Mouse (Mus musculus) NIH3T3 (cell line): Measurements from ENCODE around the gene Clec3a.

Experiments used
- DNase-seq: peaks from one replicate; pipeline ENCODE4 v3.0.0-alpha.2; 2012; ENCODE audit warnings: low read depth

The Clec3a gene

DNA sequence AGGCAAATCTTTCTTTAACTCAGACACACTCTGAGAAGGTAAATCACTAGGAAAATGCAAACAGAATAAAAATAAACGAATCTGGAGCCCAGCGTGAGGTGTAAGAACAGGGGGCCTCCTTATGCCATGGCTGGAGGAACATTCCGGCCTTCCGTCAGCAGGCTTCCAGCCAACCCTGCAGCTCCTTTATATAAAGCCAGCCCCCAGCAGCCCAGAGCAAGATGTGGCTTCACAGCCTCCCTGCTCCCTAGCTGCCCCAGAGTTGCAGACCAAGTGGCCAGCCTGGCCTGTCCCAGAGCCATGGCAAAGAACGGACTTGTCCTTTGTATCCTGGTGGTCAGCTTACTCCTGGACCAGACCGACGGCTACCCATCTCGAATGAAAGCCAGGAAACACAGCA, at the start of gene Clec3a:
TSS of gene Clec3a (plus strand) at position 301 of the 400 bp plus-strand sequence.
- no peak for DNase-seq

DNA sequence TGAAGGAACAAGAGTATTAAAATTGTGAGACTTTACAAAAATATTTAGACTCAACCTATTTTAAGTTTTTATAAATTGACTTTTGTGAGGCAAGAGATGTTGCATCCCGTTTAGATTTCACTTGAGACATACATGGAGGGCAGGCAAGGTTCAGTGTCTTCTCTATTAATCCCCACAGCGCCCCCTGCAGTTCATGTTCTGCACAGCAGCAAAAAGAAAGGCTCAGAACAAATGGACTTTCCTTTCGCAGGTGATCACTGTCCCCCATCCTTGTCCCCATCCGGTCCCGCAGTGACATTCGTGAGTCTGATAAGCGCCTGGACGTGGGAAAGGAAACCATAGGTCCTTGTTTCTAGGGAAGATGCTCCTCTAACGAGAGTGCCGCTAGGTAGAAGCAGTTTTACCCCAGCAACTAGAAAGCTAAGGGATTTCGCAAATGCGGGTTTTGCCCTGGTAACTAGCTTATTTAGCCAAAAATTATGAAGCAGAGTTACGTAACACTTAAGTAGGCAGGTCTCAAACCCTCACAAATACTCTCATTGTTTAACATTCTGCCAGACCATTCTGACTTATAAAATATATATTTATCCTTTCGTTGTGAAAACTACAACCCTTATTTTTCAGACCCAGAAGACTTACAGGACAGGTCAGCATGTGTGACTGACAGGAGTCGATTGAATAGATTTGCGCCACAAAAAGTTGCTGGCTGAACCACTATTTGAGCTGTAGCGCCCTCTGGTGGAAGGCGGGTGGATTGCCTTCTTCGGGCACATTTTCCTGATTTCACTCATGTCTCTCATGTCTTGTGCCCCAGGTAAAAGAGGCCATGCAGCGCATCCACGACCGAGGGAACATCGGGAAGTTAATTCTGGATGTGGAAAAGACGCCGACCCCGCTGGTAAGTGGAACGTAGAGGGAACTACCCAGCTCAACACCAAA, 48.6 kb upstream of the Clec3a start:
- peak; percentile 64 for DNase-seq

DNA sequence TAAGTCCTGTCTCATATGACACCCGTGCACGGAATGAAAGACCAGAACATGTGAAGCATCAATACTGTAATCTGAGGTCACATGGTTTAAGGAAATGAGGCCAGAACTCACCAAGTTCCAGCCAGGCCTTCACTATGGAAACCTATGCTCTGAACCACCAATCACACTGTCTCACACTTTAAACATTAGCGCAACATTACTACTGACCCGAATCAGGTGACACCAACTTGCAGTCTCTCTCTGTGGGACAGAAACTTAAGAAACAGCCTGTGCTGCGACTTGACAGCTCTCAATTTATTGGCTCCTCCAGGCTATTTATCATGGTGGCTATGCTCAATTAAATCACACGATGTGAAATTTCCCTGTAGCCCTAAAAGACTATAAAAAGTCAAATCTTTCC, 43.5 kb upstream of the Clec3a start:
- no peak for DNase-seq

DNA sequence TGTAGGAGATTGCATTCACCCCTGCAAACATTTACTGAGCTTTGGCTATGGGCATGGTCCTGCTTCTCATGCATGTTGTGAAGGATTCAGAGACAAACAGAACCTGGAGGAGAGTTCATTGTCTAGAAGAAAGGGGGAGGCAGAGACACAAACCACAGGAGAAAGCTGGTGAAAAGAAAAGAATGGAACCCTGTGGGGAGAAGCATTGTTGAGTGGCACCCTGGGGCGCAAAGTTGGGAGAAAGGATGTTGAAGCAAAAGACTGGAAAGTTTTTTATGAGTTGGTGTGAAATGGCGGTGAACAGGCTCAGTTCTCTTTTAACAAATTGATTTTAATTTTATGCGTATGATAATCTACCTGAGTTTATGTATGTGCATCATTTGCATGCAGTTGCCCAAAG, 33.7 kb upstream of the Clec3a start:
- no peak for DNase-seq

DNA sequence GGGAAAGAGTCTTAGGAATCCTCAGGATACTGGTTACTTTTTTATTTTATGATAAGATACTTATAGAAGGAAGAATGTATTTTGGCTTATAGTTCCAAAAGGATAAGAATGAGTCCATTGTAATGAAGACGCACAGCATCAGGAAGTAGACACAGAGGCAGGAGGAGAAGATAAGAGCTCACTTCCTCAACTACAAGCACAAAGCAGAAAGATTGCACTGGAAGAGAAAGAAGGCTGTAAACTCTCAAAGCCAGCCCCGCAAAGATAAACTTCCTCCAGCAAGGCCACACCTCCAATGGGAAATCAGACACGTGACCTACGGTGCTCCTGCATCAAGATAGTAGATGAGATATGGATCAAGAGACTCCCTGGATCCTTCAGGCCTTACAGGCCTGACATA, 30.4 kb upstream of the Clec3a start:
- DNase-seq, result no peak

DNA sequence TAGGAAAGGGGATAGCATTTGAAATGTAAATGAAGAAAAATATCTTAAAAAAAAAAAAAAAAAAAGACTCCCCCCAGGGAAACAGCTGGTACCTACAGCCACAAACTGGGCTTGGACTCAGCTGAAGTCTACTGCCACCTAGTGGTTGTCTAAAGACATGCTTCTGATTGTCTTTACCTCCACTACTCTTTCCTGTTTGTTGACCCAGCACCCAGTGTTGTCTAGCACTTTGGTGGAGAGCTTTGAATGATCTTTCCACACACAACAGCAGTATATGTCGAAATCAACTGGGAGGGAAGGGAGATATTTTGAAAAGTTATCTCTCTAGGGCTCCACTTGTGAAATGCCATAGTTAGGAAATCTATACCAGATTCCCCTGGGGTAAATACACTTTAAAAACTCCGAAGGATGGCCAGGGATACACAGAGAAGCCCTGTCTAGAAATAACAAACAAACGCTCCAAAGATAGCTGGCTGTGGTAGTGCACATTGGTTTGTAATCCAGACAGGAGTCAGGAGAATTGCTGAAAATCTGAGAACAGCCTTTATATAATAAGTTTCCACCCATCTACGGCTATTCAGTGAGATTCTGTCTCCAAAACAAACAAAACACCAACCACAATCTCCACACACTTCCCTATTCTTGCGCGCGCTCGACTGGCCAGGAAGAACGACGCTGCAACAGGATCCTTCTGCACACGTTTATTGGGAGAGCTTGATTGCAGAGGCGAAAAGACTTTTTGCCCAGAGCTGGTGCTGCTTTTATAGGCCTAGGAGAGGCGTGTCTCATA, 27.2 kb upstream of the Clec3a start:
- DNase-seq, result no peak

DNA sequence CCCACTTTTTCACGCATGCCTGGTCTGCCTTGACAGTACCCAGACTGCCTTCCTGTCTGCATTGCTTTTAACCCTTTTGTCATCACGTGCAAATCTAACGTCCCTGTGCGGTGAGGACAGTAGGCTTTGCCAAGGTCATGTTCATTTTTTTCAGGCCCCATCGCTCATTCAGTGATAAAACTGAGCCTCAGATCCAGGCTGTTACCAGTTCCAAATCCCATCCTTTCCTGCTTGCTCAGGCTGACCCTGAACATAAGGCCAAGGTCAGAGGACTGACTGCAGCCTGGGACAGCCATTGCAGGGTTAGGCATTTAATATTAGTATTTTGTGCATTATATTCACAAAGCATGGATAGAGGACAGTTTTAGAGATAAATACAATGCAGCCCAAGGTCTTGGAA, 19.6 kb upstream of the Clec3a start:
- DNase-seq, result no peak

DNA sequence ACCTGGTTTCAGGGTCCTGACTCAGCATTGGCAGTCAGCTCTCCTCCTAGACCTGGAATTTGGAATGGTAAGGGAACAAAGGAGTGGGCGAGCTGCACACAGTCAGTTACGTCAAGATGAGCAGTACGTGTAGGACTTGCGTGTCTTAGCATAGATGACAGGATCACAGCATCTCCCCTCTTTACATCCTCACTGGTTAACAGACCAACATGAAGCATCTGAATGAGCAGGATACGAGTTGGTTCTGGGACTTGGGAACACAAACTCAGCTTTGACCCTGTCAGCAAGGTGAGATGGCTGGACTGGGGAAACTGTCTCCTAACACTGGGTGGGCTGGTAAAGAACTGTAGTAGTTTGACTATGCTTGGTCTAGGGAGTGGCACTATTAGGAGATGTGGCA, 18.6 kb upstream of the Clec3a start:
- no peak for DNase-seq

DNA sequence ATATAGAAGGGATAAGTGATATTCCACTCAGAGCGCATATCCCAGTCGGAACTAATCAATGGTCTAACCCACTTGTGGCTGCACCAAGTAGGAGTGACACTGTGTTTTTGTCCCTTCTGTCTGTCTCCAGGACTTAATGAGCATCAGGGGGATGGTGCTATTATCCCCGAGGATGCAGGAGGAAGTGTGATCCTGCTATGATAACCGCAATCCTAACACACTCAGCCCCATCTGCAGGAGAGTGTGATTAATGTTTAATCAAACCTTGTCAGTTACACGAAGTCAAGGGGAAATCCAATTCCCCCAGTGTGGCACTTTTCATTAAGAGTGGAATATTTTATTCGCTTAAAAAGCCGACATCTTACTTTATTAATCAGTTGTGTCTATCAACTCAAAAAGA, 16.2 kb upstream of the Clec3a start:
- DNase-seq, result no peak

DNA sequence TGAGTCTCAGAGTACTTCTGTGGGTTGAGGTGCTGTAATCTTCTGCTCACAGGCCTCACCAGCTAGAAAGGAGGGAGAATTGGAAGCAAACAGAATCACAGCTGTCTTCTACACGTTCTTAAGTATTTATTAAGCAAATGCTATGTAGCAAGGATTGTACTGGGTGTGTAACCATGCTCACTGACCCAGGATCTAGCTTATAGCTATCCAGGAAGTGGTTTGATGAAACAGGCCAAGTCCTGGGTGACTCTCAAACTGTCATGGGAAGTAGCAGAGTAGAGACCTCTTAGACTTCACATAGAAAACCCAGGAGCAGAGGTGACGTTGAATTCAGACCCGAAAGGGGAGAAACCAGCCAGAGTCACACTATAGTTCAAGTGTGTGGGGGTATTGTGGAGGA, 6.5 kb upstream of the Clec3a start:
- DNase-seq, result no peak

DNA sequence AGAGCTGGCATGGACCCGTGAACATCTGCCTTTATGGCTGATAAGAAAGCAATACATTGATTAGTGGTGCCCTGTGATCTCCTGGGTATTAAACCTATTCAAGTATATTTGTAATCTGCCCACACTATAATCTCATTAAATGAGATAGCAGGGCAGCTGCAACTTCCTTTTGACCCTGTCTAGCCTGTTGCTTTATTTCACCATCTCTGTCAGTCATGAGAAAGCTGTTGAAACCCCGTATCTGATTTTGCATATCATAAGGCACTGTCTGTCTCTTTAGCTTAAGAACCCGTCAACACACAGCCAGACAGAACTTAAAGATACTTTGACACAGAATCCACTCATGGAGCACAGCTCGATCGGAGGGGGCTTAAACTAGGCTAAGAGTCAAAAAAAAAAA, 600 bp downstream of the Clec3a start:
- no peak for DNase-seq

DNA sequence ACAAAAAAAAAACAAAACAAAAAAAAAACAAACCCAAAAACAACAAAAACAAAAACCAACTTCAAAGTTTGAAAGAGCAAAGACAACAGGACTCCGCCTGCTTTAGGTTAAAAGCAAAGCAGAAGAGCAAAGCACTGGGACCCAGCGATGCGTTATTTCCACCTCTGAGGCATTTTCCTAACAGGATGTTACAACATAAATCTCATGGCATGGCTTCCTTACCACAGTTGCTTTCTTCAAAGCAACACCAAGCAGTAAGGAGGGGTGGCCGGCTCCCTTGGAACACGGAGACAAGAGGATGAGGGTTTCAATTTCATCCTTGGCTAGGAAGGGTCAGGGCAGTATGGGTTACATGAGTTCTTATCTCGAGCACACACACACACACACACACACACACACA, 1.0 kb downstream of the Clec3a start:
- no peak for DNase-seq

DNA sequence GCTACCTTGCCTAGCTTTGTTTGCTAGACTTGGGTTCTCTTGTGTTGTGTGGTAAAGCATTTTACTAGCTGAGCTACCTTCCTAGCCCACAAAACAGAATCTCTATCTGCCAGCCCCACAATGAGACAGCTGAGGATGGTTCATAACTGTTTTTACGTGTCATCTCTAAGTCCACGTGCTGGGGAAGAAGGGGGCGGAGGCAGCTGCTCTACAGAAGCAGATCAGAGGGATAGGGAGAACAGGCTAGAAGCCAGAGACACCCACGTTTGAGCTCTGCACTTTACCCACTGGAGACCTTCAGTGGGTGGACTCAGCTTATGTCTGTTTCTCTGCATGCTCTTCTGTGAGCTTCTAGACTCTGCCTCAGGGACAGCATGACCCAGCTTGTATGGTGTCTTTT, 3.7 kb downstream of the Clec3a start:
- DNase-seq, result no peak

DNA sequence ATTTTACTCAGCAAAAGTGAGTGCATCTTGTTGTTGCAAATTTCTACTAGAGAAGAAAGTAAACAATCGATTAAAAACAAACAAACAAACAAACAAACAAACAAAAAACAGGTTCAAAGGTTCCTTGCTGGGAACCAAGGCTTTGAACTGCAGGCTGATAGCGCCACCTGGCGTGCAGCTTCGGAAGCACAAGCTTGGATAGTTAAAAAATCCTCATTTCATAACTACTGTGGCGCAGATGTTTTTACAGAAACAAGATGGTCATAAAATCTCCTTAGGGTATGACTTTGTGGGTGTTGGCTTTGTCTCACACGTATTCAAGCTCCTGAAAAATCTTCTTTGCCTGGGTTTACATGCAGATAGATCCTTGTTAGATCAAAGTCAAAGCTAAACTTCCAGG, 20.4 kb downstream of the Clec3a start:
- DNase-seq, result peak; percentile 86

DNA sequence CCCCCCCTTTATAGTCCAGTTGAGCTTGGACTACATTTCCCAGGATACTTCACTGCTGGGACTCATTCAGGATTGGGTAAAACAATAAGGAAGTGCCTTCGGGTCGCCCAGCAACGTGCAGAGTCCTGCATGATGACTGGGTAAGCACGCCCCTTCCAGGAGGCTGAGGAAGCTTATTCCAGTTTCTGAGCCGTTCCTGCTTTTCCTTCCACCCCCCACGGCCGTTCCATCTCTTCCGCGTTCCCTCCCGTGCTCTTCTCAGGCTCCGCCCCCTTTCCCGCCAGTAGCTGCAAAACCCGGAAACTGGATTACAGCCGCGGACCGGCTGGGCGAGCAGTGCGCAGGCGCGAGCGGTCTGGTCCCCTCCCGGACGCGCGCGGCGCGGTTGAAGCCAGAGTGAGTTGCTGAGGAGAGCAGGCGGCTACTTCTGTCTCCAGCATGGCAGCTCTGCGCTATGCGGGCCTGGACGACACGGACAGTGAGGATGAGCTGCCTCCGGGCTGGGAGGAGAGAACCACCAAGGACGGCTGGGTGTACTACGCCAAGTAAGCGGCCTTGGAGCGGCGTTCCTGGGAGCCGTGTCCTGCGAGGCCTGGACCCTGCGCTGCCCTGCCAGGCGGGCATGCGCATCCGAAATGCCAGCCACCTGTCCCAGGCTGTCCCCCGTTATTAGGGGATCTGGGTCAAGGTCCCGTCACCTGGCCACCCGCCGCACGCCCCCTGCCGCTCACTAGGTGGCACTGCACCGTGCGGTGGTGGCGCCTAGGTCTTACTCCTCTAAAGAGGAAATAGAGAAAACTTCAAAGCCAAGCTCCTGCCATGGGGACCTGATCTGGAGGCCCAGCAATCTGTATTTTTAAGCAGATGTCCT, 21.7 kb downstream of the Clec3a start, which contains the start of gene Wwox:
TSS of gene Wwox (plus strand) at position 322 of the 871 bp plus-strand sequence.
- peak; percentile 99 for DNase-seq

DNA sequence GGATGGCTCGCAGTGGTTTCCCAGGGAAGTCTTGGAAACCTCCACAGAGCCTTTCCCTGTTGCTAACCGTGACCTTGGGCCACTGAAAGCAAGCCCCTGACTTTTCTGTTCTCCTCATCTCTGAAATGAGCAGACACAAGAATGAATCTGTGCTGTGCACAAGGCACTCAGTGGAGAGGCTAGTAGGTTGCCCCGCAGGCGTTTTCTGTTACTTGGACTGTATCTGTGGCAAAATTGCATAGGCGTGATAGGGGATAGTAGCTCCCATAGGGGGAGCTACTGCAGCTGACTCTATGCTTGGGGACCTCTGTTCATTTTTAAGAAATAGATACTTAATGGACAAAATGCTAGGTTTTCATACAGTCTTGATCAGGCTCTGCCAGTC, 22.3 kb downstream of the Clec3a start:
- DNase-seq, result peak; percentile 56

DNA sequence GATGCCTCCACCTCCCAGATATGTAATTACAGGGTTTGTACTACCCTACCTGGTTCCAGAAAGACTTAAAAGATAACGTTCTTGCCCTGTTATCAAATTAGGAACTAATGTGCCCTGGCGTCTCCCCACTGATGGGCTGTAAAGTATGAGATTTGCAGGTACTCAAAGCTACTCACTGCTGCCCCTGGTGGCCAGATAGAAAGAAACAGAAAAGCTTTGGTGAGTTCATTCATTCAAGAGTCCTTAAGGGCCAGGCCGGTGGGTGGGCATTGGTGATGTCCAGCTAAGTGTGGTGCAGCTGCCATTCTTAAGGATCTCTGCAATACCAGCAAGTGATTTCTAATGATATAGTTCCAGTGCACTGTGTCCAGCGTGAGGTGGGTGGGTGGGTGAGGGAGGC, 23.7 kb downstream of the Clec3a start:
- DNase-seq, result peak; percentile 56

DNA sequence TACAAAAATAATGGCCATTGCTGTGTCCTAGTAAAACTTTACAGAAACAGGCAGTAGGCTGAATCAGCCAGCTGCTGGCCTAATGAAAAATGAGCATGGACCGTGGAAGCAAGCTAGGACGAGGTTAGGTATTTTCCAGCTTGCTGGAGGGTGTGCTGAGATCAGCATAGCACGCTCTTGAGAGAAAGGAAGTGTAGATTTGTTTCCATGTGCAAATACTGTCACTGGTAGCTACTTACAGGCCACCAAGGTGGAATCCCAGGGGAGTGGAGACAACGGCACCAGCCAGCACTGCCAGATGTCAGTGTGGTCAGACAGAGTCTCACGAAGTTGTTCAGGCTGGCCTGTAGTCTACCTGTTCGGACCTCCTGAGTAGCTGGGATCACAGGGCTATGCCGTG, 29.0 kb downstream of the Clec3a start:
- DNase-seq, result no peak

DNA sequence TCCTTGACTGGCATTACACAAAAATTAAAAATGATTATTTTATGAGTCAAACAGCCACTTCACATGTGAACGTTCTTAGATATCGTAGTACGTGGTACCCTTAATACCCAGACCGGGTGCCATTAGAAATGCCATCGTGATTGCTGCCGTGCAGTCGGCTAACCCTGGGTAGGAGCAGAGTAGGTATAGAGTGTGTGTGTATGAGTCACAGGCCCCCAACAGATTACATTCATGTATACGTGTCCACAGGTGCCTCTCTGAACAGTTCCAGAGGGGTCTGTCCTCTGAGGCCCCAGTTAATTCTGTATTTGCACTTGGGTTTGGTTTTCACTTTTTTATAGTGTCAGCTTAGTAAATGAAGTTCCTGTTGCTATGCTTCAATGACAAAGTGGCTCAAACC, 34.4 kb downstream of the Clec3a start:
- no peak for DNase-seq

DNA sequence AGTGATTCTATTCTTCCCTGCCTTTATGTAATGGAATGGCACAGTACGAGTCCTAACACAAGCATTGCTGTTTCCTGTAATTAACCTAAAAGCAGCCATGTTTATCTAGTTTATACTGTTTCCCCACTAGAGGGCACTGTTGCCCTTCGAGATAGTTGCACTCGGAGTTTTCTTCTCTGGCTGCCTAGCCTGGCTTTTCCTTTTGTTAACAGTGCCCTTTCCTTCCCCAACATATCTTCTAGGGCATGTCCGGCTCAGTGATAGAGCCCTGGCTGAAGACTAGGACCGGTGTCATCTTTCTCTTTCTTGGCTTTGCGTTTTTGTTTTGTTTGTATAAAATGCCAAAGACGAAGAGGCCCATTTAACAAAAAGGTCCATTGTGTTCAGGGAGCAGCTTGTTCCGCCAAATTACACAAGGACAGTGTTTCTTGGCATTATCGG, 34.9 kb downstream of the Clec3a start:
- peak; percentile 91 for DNase-seq

DNA sequence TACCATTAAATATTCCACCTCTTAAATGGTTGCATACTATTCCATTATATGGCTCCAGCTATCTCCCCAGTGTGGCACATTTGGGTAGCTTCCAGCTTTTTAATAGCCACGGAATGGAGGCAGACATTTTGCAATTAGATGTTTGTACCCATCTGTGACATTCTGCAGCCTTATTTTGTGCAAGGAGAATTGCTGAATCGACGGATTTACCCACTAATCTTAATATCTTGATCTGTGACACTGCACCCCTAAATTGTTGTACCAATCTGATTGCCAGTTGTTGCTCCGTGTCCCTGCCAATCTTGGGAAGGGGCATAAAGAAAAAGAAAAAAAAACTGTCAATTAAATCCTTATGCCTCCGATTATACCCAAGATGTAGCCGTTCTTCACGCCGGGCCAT, 37.4 kb downstream of the Clec3a start:
- no peak for DNase-seq

DNA sequence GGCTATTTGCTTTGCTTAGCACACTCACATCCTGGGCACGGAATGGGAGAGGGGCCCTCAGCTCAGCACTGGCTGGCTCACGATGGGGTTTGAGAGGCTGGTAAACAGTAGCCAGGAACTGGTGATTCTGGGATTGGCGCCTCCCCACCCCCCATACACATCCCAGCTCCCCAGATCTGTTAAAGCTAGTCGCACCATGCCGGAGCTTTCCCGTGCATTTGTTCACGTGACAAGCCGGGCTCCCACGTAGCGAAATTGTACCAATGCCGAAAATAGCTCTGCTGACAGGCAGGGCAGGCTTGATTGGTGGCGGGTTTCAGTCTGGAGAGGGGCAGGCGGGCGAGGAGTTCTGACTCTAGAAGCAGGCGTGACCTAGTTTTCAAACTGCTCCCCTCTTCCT, 38.1 kb downstream of the Clec3a start:
- no peak for DNase-seq
